Mouse (Mus musculus): ENCODE data around the gene Pars2. TPM values are rescaled to one million over a fixed set of nuclear protein-coding genes. Genes with fewer than 3 reads are reported as not detected.

Gene Pars2
- polyA plus RNA-seq, 1 experiment = 3.7 TPM

- no peak for TF ChIP-seq GATA1 (IDR thresholded peaks at IDR 0.05; ENCODE audit: low read length)
These were observed 22.1 kb upstream of the Pars2 start for GRCm38 (mm10) chr4:106628650-106629360.

- no peak for TF ChIP-seq GATA1 (IDR thresholded peaks at IDR 0.05; ENCODE audit: low read length)
These were observed 21.5 kb upstream of the Pars2 start for GRCm38 (mm10) chr4:106629374-106629773.

- TF ChIP-seq GATA1 (IDR thresholded peaks at IDR 0.05; ENCODE audit: low read length) = no peak
These were observed 20.3 kb upstream of the Pars2 start for GRCm38 (mm10) chr4:106630333-106631220.

GRCm38 (mm10) chr4:106632313-106632712 lies 18.6 kb upstream of the Pars2 start:
- TF ChIP-seq GATA1 (IDR thresholded peaks at IDR 0.05; ENCODE audit: low read length) = no peak

- no peak for TF ChIP-seq GATA1 (IDR thresholded peaks at IDR 0.05; ENCODE audit: low read length)
These were observed 17.4 kb upstream of the Pars2 start for GRCm38 (mm10) chr4:106633281-106634085.

GRCm38 (mm10) chr4:106634086-106634479 lies 16.8 kb upstream of the Pars2 start:
- TF ChIP-seq GATA1 (IDR thresholded peaks at IDR 0.05; ENCODE audit: low read length) = no peak

- no peak for TF ChIP-seq GATA1 (IDR thresholded peaks at IDR 0.05; ENCODE audit: low read length)
These were observed 7.2 kb upstream of the Pars2 start for GRCm38 (mm10) chr4:106643483-106644217.

- TF ChIP-seq GATA1 (IDR thresholded peaks at IDR 0.05; ENCODE audit: low read length) = no peak
These were observed 6.7 kb upstream of the Pars2 start for GRCm38 (mm10) chr4:106644218-106644610.

GRCm38 (mm10) chr4:106645797-106646196 lies 5.1 kb upstream of the Pars2 start:
- TF ChIP-seq GATA1 (IDR thresholded peaks at IDR 0.05; ENCODE audit: low read length) = no peak

GRCm38 (mm10) chr4:106647137-106647536 lies 3.7 kb upstream of the Pars2 start:
- TF ChIP-seq GATA1 (IDR thresholded peaks at IDR 0.05; ENCODE audit: low read length) = no peak

GRCm38 (mm10) chr4:106652546-106652945 lies 1.7 kb downstream of the Pars2 start:
- TF ChIP-seq GATA1 (IDR thresholded peaks at IDR 0.05; ENCODE audit: low read length) = no peak

GRCm38 (mm10) chr4:106653051-106653450 lies 2.2 kb downstream of the Pars2 start:
- no peak for TF ChIP-seq GATA1 (IDR thresholded peaks at IDR 0.05; ENCODE audit: low read length)

GRCm38 (mm10) chr4:106655681-106656080 lies 4.8 kb downstream of the Pars2 start:
- TF ChIP-seq GATA1 (IDR thresholded peaks at IDR 0.05; ENCODE audit: low read length) = no peak

GRCm38 (mm10) chr4:106663956-106664470 lies 13.1 kb downstream of the Pars2 start:
- no peak for TF ChIP-seq GATA1 (IDR thresholded peaks at IDR 0.05; ENCODE audit: low read length)

GRCm38 (mm10) chr4:106664697-106665096 lies 13.8 kb downstream of the Pars2 start:
- TF ChIP-seq GATA1 (IDR thresholded peaks at IDR 0.05; ENCODE audit: low read length) = no peak

All from G1E-ER4 (cell line).